Mouse (Mus musculus) midbrain, embryonic 15.5 days (tissue): ENCODE results near the gene Ppt2. TPM values are rescaled to one million over a fixed set of nuclear protein-coding genes. Genes with fewer than 3 reads are reported as not detected.

Experiments
- ATAC-seq: fragments of 200-750 bp; cut with Nextera tagmentation; replicated peaks from 2 replicates; pipeline ENCODE4 v1.8.0; 2017; ENCODE audit warnings: moderate TSS enrichment
- H3K27ac ChIP-seq: fragments of 300-500 bp; sonication (generic); 2 replicates; pipeline ENCODE4 v1.5.1; 2015; ENCODE audit warnings: mild to moderate bottlenecking, inconsistent platforms
- H3K27me3 ChIP-seq: fragments of 300-500 bp; sonication (generic); replicated peaks from 2 replicates; pipeline ENCODE4 v1.6.1; 2015; ENCODE audit warnings: inconsistent platforms
- H3K36me3 ChIP-seq: fragments of 300-500 bp; sonication (generic); replicated peaks from 2 replicates; pipeline ENCODE4 v1.6.1; 2015; ENCODE audit warnings: inconsistent platforms
- H3K4me1 ChIP-seq: fragments of 300-500 bp; sonication (generic); 2 replicates; pipeline ENCODE4 v1.6.1; 2015; ENCODE audit warnings: inconsistent platforms
- H3K4me2 ChIP-seq: fragments of 300-500 bp; sonication (generic); 2 replicates; pipeline ENCODE4 v1.6.1; 2015; ENCODE audit warnings: inconsistent platforms, mild to moderate bottlenecking, moderate library complexity
- H3K4me3 ChIP-seq: fragments of 300-500 bp; sonication (generic); 2 replicates; pipeline ENCODE4 v1.5.1; 2015; ENCODE audit warnings: mild to moderate bottlenecking, inconsistent platforms
- H3K9ac ChIP-seq: fragments of 300-500 bp; sonication (generic); 2 replicates; pipeline ENCODE4 v1.6.1; 2015; ENCODE audit warnings: mild to moderate bottlenecking, inconsistent platforms
- H3K9me3 ChIP-seq: fragments of 300-500 bp; sonication (generic); 2 replicates; pipeline ENCODE4 v1.6.1; 2016; ENCODE audit warnings: inconsistent platforms
- WGBS: fragments of 180-500 bp; shearing (Covaris S2); methylation state at CpG from one replicate; pipeline ENCODE4 v1.1.7; 2015; ENCODE audit warnings: mixed read lengths; 5-methylcytosine and 5-hydroxymethylcytosine counted together
- polyA plus RNA-seq: library from polyadenylated mRNA; unstranded; fragments of >200 nt; fragmentation: Nextera tagmentation; extraction: Ambion mirVana; gene quantifications from 2 replicates; pipeline ENCODE4 v1.2.1, GENCODE M21; 2015

Gene Ppt2
- polyA plus RNA-seq, 1 experiment from 2014 or later, result 20.9 TPM

GRCm38 (mm10) chr17:34662978-34663377 is 34.7 kb upstream of the Ppt2 start:
- H3K9ac ChIP-seq, result no peak overlapping the region
- 80% methylated on average over 8 of the region's 8 CpGs for WGBS
- H3K27me3 ChIP-seq, result peaks cover 28% of the 10 kb centered on the region
- no peak for ATAC-seq
- no peak overlapping the region for H3K27ac ChIP-seq
- H3K4me1 ChIP-seq, result 0 out of 2 replicates have a peak, but pooled peaks cover 6% of the 10 kb centered on the region
- no peak overlapping the region for H3K4me2 ChIP-seq
- H3K4me3 ChIP-seq, result no peak overlapping the region
- H3K9me3 ChIP-seq, result no peaks in the 10 kb centered on the region
- no peaks in the 10 kb centered on the region for H3K36me3 ChIP-seq

GRCm38 (mm10) chr17:34662468-34662867 is 34.2 kb upstream of the Ppt2 start:
- Histone ChIP-seq H3K36me3 (no peaks in the 10 kb centered on the region), H3K27me3 (peaks cover 28% of the 10 kb centered on the region), H3K27ac (no peak overlapping the region), H3K4me1 (0 out of 2 replicates have a peak, but pooled peaks cover 6% of the 10 kb centered on the region), H3K9ac (no peak overlapping the region), H3K4me3 (no peak overlapping the region), H3K4me2 (no peak overlapping the region), H3K9me3 (no peaks in the 10 kb centered on the region)
- ATAC-seq, result no peak
- WGBS, result 88% methylated on average over 1 of the region's 1 CpGs

GRCm38 (mm10) chr17:34661121-34661591 is 32.8 kb upstream of the Ppt2 start:
- H3K4me1 ChIP-seq, result 0 out of 2 replicates have a peak, but pooled peaks cover 6% of the 10 kb centered on the region
- no peaks in the 10 kb centered on the region for H3K9me3 ChIP-seq
- H3K4me2 ChIP-seq, result peak overlapping the region; percentile 30
- no peak overlapping the region for H3K27ac ChIP-seq
- peaks cover 28% of the 10 kb centered on the region for H3K27me3 ChIP-seq
- H3K4me3 ChIP-seq, result no peak overlapping the region
- ATAC-seq, result no peak
- WGBS, result 14% methylated on average over 19 of the region's 19 CpGs
- no peaks in the 10 kb centered on the region for H3K36me3 ChIP-seq
- H3K9ac ChIP-seq, result no peak overlapping the region

- Histone ChIP-seq H3K27me3 (peaks cover 28% of the 10 kb centered on the region), H3K36me3 (no peaks in the 10 kb centered on the region), H3K4me3 (no peak overlapping the region), H3K9ac (no peak overlapping the region), H3K27ac (no peak overlapping the region), H3K9me3 (no peaks in the 10 kb centered on the region), H3K4me2 (no peak overlapping the region), H3K4me1 (0 out of 2 replicates have a peak, but pooled peaks cover 6% of the 10 kb centered on the region)
- no peak for ATAC-seq
- 51% methylated on average over 11 of the region's 11 CpGs for WGBS
These were observed 32.0 kb upstream of the Ppt2 start for GRCm38 (mm10) chr17:34660259-34660820.

- H3K36me3 ChIP-seq, result no peaks in the 10 kb centered on the region
- no peaks in the 10 kb centered on the region for H3K9me3 ChIP-seq
- no peak overlapping the region for H3K4me3 ChIP-seq
- 0 out of 2 replicates have a peak, but pooled peaks cover 6% of the 10 kb centered on the region for H3K4me1 ChIP-seq
- no peak overlapping the region for H3K4me2 ChIP-seq
- no peak overlapping the region for H3K27ac ChIP-seq
- no peak overlapping the region for H3K9ac ChIP-seq
- 57% methylated on average over 3 of the region's 3 CpGs for WGBS
- ATAC-seq, result no peak
- peaks cover 28% of the 10 kb centered on the region for H3K27me3 ChIP-seq
These were observed 31.5 kb upstream of the Ppt2 start for GRCm38 (mm10) chr17:34659897-34660214.

GRCm38 (mm10) chr17:34659181-34659896 is 31.0 kb upstream of the Ppt2 start:
- H3K36me3 ChIP-seq, result no peaks in the 10 kb centered on the region
- no peak overlapping the region for H3K4me2 ChIP-seq
- no peak overlapping the region for H3K9ac ChIP-seq
- H3K9me3 ChIP-seq, result no peaks in the 10 kb centered on the region
- ATAC-seq, result no peak
- 76% methylated on average over 12 of the region's 12 CpGs for WGBS
- H3K4me1 ChIP-seq, result 0 out of 2 replicates have a peak, but pooled peaks cover 6% of the 10 kb centered on the region
- no peak overlapping the region for H3K4me3 ChIP-seq
- peaks cover 28% of the 10 kb centered on the region for H3K27me3 ChIP-seq
- no peak overlapping the region for H3K27ac ChIP-seq

- H3K9ac ChIP-seq, result no peak overlapping the region
- H3K27ac ChIP-seq, result no peak overlapping the region
- WGBS, result 87% methylated on average over 3 of the region's 3 CpGs
- no peak overlapping the region for H3K4me3 ChIP-seq
- H3K27me3 ChIP-seq, result peaks cover 28% of the 10 kb centered on the region
- no peaks in the 10 kb centered on the region for H3K36me3 ChIP-seq
- no peak for ATAC-seq
- no peaks in the 10 kb centered on the region for H3K9me3 ChIP-seq
- H3K4me1 ChIP-seq, result 0 out of 2 replicates have a peak, but pooled peaks cover 6% of the 10 kb centered on the region
- no peak overlapping the region for H3K4me2 ChIP-seq
These were observed 30.3 kb upstream of the Ppt2 start for GRCm38 (mm10) chr17:34658591-34658990.

- WGBS, result 80% methylated on average over 2 of the region's 2 CpGs
- no peak overlapping the region for H3K9ac ChIP-seq
- peaks cover 4% of the 10 kb centered on the region; the same call in 1 of the 2 replicates for H3K36me3 ChIP-seq
- no peak overlapping the region for H3K27ac ChIP-seq
- H3K4me3 ChIP-seq, result no peak overlapping the region
- peaks cover 28% of the 10 kb centered on the region for H3K27me3 ChIP-seq
- no peaks in the 10 kb centered on the region for H3K9me3 ChIP-seq
- H3K4me2 ChIP-seq, result no peak overlapping the region
- H3K4me1 ChIP-seq, result 0 out of 2 replicates have a peak, but pooled peaks cover 6% of the 10 kb centered on the region
- no peak for ATAC-seq
These were observed 29.8 kb upstream of the Ppt2 start for GRCm38 (mm10) chr17:34658145-34658544.

- H3K9me3 ChIP-seq, result no peaks in the 10 kb centered on the region
- H3K4me3 ChIP-seq, result no peak overlapping the region
- no peak overlapping the region for H3K9ac ChIP-seq
- H3K27me3 ChIP-seq, result peaks cover 22% of the 10 kb centered on the region
- 43% methylated on average over 2 of the region's 2 CpGs for WGBS
- ATAC-seq, result no peak
- peaks cover 13% of the 10 kb centered on the region; the same call in 1 of the 2 replicates for H3K36me3 ChIP-seq
- no peak overlapping the region for H3K4me2 ChIP-seq
- H3K27ac ChIP-seq, result no peak overlapping the region
- 0 out of 2 replicates have a peak, but pooled peaks cover 6% of the 10 kb centered on the region for H3K4me1 ChIP-seq
These were observed 29.0 kb upstream of the Ppt2 start for GRCm38 (mm10) chr17:34657271-34657670.

GRCm38 (mm10) chr17:34656666-34657065 is 28.4 kb upstream of the Ppt2 start:
- H3K9me3 ChIP-seq, result no peaks in the 10 kb centered on the region
- no peak for ATAC-seq
- H3K9ac ChIP-seq, result no peak overlapping the region
- WGBS, result 34% methylated on average over 8 of the region's 8 CpGs
- H3K4me1 ChIP-seq, result 0 out of 2 replicates have a peak, but pooled peaks cover 6% of the 10 kb centered on the region
- peaks cover 13% of the 10 kb centered on the region; the same call in 1 of the 2 replicates for H3K36me3 ChIP-seq
- H3K27ac ChIP-seq, result no peak overlapping the region
- peaks cover 21% of the 10 kb centered on the region for H3K27me3 ChIP-seq
- H3K4me2 ChIP-seq, result no peak overlapping the region
- no peak overlapping the region for H3K4me3 ChIP-seq

GRCm38 (mm10) chr17:34655581-34655991 is 27.3 kb upstream of the Ppt2 start:
- WGBS, result 63% methylated on average over 4 of the region's 4 CpGs

GRCm38 (mm10) chr17:34655160-34655559 is 26.9 kb upstream of the Ppt2 start:
- Histone ChIP-seq H3K9ac (no peak overlapping the region), H3K27me3 (peaks cover 9% of the 10 kb centered on the region), H3K4me1 (no peaks in the 10 kb centered on the region), H3K36me3 (peaks cover 25% of the 10 kb centered on the region; the same call in 1 of the 2 replicates), H3K9me3 (no peaks in the 10 kb centered on the region), H3K27ac (no peak overlapping the region), H3K4me2 (no peak overlapping the region), H3K4me3 (no peak overlapping the region)
- WGBS, result 87% methylated on average over 7 of the region's 7 CpGs
- ATAC-seq, result no peak

More at GRCm38 (mm10) chr17:34655581-34655991, 27.3 kb upstream of the Ppt2 start:
- H3K27ac ChIP-seq, result no peak overlapping the region
- no peaks in the 10 kb centered on the region for H3K4me1 ChIP-seq
- no peak overlapping the region for H3K4me2 ChIP-seq
- H3K36me3 ChIP-seq, result peaks cover 21% of the 10 kb centered on the region; the same call in 1 of the 2 replicates
- H3K27me3 ChIP-seq, result peaks cover 13% of the 10 kb centered on the region
- no peaks in the 10 kb centered on the region for H3K9me3 ChIP-seq
- H3K9ac ChIP-seq, result no peak overlapping the region
- H3K4me3 ChIP-seq, result no peak overlapping the region
- peak; percentile 25; the same call in 1 of the 2 replicates for ATAC-seq
